43 mouse cellular contexts compared by ENCODE assay signal in genomic region chr1:86141081-86141480, GRCm38 (mm10). TPM values are rescaled to one million over a fixed set of nuclear protein-coding genes. Genes with fewer than 3 reads are reported as not detected.
"Had no signal": no experiment of that assay in that cellular context is flagged by ENCODE, and none has a peak within 500 bp of the region (broad histone marks: within the 10 kb centered on the region; RNA-seq: fewer than 3 reads in every experiment).

No protein-coding gene starts in this region.

- H3K4me1 ChIP-seq: limb, embryonic 10.5 days; limb, embryonic 12.5 days; limb, embryonic 13.5 days; limb, embryonic 15.5 days; liver, embryonic 15.5 days; lung, embryonic 15.5 days; midbrain, embryonic 12.5 days; midbrain, embryonic 13.5 days; midbrain, embryonic 15.5 days had no signal

- H3K9ac ChIP-seq: limb, embryonic 12.5 days; limb, embryonic 13.5 days; limb, embryonic 15.5 days; liver, embryonic 12.5 days; liver, embryonic 13.5 days; liver, embryonic 14.5 days; liver, embryonic 15.5 days; liver, postnatal 0 days; lung, embryonic 14.5 days; lung, embryonic 15.5 days; midbrain, embryonic 12.5 days; midbrain, embryonic 13.5 days; midbrain, embryonic 15.5 days had no signal

- ATAC-seq: liver, embryonic 12.5 days; liver, postnatal 0 days; lung, postnatal 0 days; midbrain, embryonic 13.5 days; midbrain, embryonic 15.5 days; midbrain, embryonic 16.5 days had no signal

- H3K9me3 ChIP-seq: limb, embryonic 10.5 days; limb, embryonic 12.5 days; limb, embryonic 13.5 days; limb, embryonic 15.5 days; liver, embryonic 12.5 days; liver, embryonic 13.5 days; liver, embryonic 15.5 days; lung, embryonic 15.5 days; megakaryocyte, embryonic 14.5 days; midbrain, embryonic 10.5 days; midbrain, embryonic 12.5 days; midbrain, embryonic 13.5 days; midbrain, embryonic 15.5 days had no signal

- H3K4me2 ChIP-seq: limb, embryonic 12.5 days; limb, embryonic 13.5 days; limb, embryonic 15.5 days; liver, embryonic 11.5 days; liver, embryonic 12.5 days; liver, embryonic 13.5 days; liver, embryonic 15.5 days; lung, embryonic 14.5 days; lung, embryonic 15.5 days; midbrain, embryonic 11.5 days; midbrain, embryonic 12.5 days; midbrain, embryonic 13.5 days; midbrain, embryonic 15.5 days had no signal

- H3K27ac ChIP-seq: left cerebral cortex, adult 2 months; limb, embryonic 10.5 days; limb, embryonic 12.5 days; limb, embryonic 13.5 days; limb, embryonic 15.5 days; liver, embryonic 12.5 days; liver, embryonic 13.5 days; liver, embryonic 14.5 days; liver, embryonic 15.5 days; lung, embryonic 15.5 days; macrophage; midbrain, embryonic 10.5 days; midbrain, embryonic 12.5 days; midbrain, embryonic 13.5 days; midbrain, embryonic 15.5 days had no signal

- DNase-seq: left cerebral cortex, postnatal 4 days; liver; liver, embryonic 13.5 days; liver, postnatal 0 days; lung, adult 18-20 months; lung, adult 2 months; lung, embryonic 14.5 days; lung, postnatal 10 days; lung, postnatal 14 days; lung, postnatal 36 days; lung, postnatal 4 days; midbrain, embryonic 14.5 days had no signal

- H3K27me3 ChIP-seq: limb, embryonic 12.5 days; limb, embryonic 13.5 days; limb, embryonic 15.5 days; liver, embryonic 12.5 days; liver, embryonic 13.5 days; liver, embryonic 15.5 days; lung, embryonic 15.5 days; midbrain, embryonic 12.5 days; midbrain, embryonic 13.5 days; midbrain, embryonic 15.5 days had no signal

- H3K4me3 ChIP-seq: left cerebral cortex, adult 2 months; limb, embryonic 10.5 days; limb, embryonic 12.5 days; limb, embryonic 13.5 days; limb, embryonic 15.5 days; liver, embryonic 12.5 days; liver, embryonic 13.5 days; liver, embryonic 15.5 days; lung, embryonic 15.5 days; megakaryocyte, embryonic 14.5 days; midbrain, embryonic 10.5 days; midbrain, embryonic 12.5 days; midbrain, embryonic 13.5 days; midbrain, embryonic 15.5 days; myocyte had no signal

RNA-seq across cellular contexts. Expression of gene Gm21972, which starts 7.6 kb away (rescaled TPM):
- total RNA-seq: liver, adult 2 months; monocyte, adult 5-6 weeks had no signal
- polyA plus RNA-seq: limb, embryonic 10.5 days; limb, embryonic 11.5 days; liver, adult 2 months; liver, embryonic 11.5 days; liver, embryonic 15.5 days; liver, embryonic 16.5 days; liver, postnatal 0 days; lung, adult 2 months; lung, embryonic 14.5 days; lung, embryonic 16.5 days; midbrain, embryonic 12.5 days had no signal

RNA-seq across cellular contexts. Expression of gene Htr2b, which starts 29.3 kb away (rescaled TPM):
- total RNA-seq: left cerebral cortex, adult 18-20 months; left cerebral cortex, postnatal 36 days; left cerebral cortex, postnatal 4 days; liver, adult 2 months; megakaryocyte progenitor cell, adult 5-6 weeks; megakaryocyte, adult 5-6 weeks; megakaryocyte-erythroid progenitor cell, adult 5-6 weeks; midbrain, postnatal 0 days; monocyte, adult 5-6 weeks had no signal
- polyA plus RNA-seq: liver, adult 2 months; liver, embryonic 14.5 days; liver, postnatal 0 days had no signal
